Mouse (Mus musculus) midbrain, embryonic 14.5 days (tissue): ENCODE measurements around the gene Ackr1. TPM values are rescaled to one million over a fixed set of nuclear protein-coding genes. Genes with fewer than 3 reads are reported as not detected.

Source experiments
- polyA plus RNA-seq: library from polyadenylated mRNA; unstranded; fragments of >200 nt; fragmentation: Nextera tagmentation; extraction: Ambion mirVana; gene quantifications from 2 replicates; pipeline ENCODE4 v1.2.1, GENCODE M21; 2014

Gene Ackr1
- polyA plus RNA-seq, 1 experiment from 2014 or later: 23.9 TPM

Other genes starting within 250 kb of the Ackr1 start
- not detected in 2 replicates for gene Olfr1408, start 196.4 kb downstream of the Ackr1 start, polyA plus RNA-seq
- gene Olfr1406, start 143.1 kb downstream of the Ackr1 start, polyA plus RNA-seq: not detected in 2 replicates
- gene Olfr218, start 135.9 kb downstream of the Ackr1 start, polyA plus RNA-seq: not detected in 2 replicates
- gene Olfr1404, start 121.4 kb downstream of the Ackr1 start, polyA plus RNA-seq: not detected in 2 replicates
- gene Fcer1a, start 106.5 kb downstream of the Ackr1 start, polyA plus RNA-seq: not detected in 2 replicates
- not detected in 2 replicates for gene Olfr418, start 67.7 kb downstream of the Ackr1 start, polyA plus RNA-seq
- gene Mptx2, start 56.0 kb downstream of the Ackr1 start, polyA plus RNA-seq: not detected in 2 replicates
- 0.84 and 2.4 TPM in 2 replicates for gene Aim2, start 17.1 kb upstream of the Ackr1 start, polyA plus RNA-seq
- 125 and 140 TPM in 2 replicates for gene Cadm3, start 33.9 kb upstream of the Ackr1 start, polyA plus RNA-seq
- gene Ifi206, start 157.3 kb upstream of the Ackr1 start, polyA plus RNA-seq: 0.21 TPM in 1 of 2 replicates, not detected in the other
- not detected in 2 replicates for gene Ifi214, start 202.2 kb upstream of the Ackr1 start, polyA plus RNA-seq